Mouse (Mus musculus) limb, embryonic 14.5 days (tissue): Measurements from ENCODE around the gene Otop1. TPM values are rescaled to one million over a fixed set of nuclear protein-coding genes. Genes with fewer than 3 reads are reported as not detected.

Source experiments
- ATAC-seq: fragments of 200-750 bp; cut with Nextera tagmentation; 2 replicates; pipeline ENCODE4 v1.8.0; 2017; ENCODE audit warnings: low read depth, moderate number of reproducible peaks, moderate TSS enrichment; ENCODE audit not compliant: low FRiP score
- DNase-seq: peaks from one replicate; pipeline ENCODE4 v3.0.0-alpha.2; 2015; ENCODE audit warnings: low spot score
- H3K27ac ChIP-seq: fragments of 300-500 bp; sonication (generic); replicated peaks from 2 replicates; pipeline ENCODE4 v1.5.1; 2014; ENCODE audit warnings: low read depth, mild to moderate bottlenecking, low read length, moderate library complexity, mixed read lengths
- H3K27me3 ChIP-seq: fragments of 300-500 bp; sonication (generic); 2 replicates; pipeline ENCODE4 v1.6.1; 2014; ENCODE audit warnings: low read length, mixed read lengths; ENCODE audit not compliant: control insufficient read depth, insufficient read depth
- H3K36me3 ChIP-seq: fragments of 300-500 bp; sonication (generic); 2 replicates; pipeline ENCODE4 v1.6.1; 2014; ENCODE audit warnings: mild to moderate bottlenecking, low read length, moderate library complexity, mixed read lengths; ENCODE audit not compliant: control insufficient read depth, insufficient read depth
- H3K4me1 ChIP-seq: fragments of 300-500 bp; sonication (generic); 2 replicates; pipeline ENCODE4 v1.6.1; 2014; ENCODE audit warnings: antibody characterized with exemption, low read length, mixed read lengths; ENCODE audit not compliant: control insufficient read depth, insufficient read depth
- H3K4me2 ChIP-seq: fragments of 300-500 bp; sonication (generic); replicated peaks from 2 replicates; pipeline ENCODE4 v1.6.1; 2014; ENCODE audit warnings: low read depth, mild to moderate bottlenecking, low read length, moderate library complexity; ENCODE audit not compliant: severe bottlenecking
- H3K4me3 ChIP-seq: fragments of 300-500 bp; sonication (generic); replicated peaks from 2 replicates; pipeline ENCODE4 v1.5.1; 2014; ENCODE audit warnings: low read length
- H3K9ac ChIP-seq: fragments of 300-500 bp; sonication (generic); 2 replicates; pipeline ENCODE4 v1.6.1; 2014; ENCODE audit warnings: mild to moderate bottlenecking, low read depth, low read length, moderate library complexity; ENCODE audit not compliant: severe bottlenecking
- H3K9me3 ChIP-seq: fragments of 300-500 bp; sonication (generic); 2 replicates; pipeline ENCODE4 v1.6.1; 2016; ENCODE audit warnings: low read length; ENCODE audit not compliant: control insufficient read depth
- POLR2A ChIP-seq: fragments of 200-500 bp; IDR thresholded peaks from 2 replicates; pipeline ENCODE4 v1.8.0; 2012; ENCODE audit warnings: inconsistent platforms, mild to moderate bottlenecking, moderate library complexity, borderline replicate concordance; ENCODE audit not compliant: insufficient read depth, insufficient read length; ENCODE audit errors: extremely low read depth
- WGBS: fragments of 180-500 bp; shearing (Covaris S2); extraction: QIAGEN DNeasy Blood & Tissue Kit; methylation state at CpG from one replicate; pipeline ENCODE4 v1.1.7; 2014; 5-methylcytosine and 5-hydroxymethylcytosine counted together
- polyA plus RNA-seq, 2 experiments: library from polyadenylated mRNA; depleted of rRNA in 1 of 2; stranded (reverse) in 1 of 2; unstranded in 1 of 2; fragments of >200 nt; fragmentation: Nextera tagmentation in 1 of 2; extraction: Ambion mirVana in 1 of 2; gene quantifications; 2 replicates each; pipeline versions ENCODE4 v1.2.1 to v1.2.3; 2012 to 2014

Otop1 gene
- polyA plus RNA-seq, 2 experiments, result not detected

DNA sequence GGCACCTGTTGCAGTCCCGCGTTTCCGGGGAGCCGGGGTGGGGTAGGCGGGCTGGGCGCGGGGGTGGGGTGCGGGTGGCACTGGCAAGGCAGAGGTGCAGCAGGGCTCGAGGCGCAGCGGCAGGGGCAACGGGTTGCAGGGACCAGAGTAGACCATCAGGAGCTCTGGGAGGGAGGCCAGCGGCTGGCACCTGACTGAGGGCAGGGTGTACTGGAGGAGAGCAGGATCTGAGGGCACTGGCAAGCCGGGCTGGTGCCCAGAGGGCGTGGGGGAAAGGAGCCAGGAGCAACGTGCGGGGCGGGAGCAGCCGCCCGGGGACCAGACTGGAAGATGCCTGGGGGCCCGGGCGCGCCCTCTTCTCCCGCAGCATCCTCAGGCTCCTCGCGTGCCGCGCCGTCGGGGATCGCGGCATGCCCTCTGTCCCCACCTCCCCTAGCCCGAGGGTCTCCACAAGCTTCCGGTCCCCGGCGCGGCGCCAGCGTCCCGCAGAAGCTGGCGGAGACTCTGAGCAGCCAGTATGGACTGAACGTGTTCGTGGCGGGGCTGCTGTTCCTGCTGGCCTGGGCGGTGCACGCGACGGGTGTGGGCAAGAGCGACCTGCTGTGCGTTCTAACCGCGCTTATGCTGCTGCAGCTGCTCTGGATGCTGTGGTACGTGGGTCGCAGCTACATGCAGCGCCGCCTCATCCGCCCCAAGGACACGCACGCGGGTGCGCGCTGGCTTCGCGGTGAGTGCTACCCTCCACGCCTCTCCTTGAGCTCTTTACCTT, 1.5 kb downstream of the Otop1 start:
- ATAC-seq (no peak), DNase-seq (no peak)

DNA sequence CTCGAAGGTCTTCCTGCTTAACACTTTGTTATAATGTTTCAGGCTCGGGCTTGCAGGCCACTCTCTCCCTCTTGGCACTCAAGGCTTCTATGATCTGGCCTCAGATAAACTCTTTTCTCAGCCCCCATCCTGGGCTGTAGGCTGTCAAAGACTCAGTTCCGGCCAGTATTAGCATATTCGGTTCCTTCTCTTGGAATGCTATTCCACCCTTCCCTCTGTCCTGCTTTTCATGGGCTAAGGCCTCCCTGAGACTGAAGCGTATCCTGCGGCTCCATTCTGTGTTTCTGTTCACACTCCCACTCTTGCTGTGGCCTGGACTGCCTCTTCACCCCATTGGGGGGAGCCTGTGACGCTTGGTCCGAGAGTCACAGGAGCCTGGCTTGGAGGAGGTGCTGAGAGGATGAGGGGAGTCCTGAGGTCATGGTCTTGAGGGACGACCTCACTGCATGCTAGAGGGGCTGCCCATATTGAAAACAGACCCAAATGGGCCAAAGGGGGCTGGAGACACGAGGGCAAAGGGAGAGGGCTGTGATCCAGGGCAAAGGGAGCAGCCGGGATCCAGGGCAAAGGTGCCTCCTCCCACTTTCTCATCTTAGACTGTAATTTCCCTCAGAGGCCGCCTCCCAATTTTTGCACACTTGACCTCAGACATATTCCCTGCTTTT, 2.3 kb downstream of the Otop1 start:
- peaks cover 48% of the 10 kb centered on the region for H3K27me3 ChIP-seq
- H3K9me3 ChIP-seq, result no peaks in the 10 kb centered on the region
- H3K4me2 ChIP-seq, result peak overlapping the region; percentile 44; the same call in 1 of the 2 replicates
- WGBS, result 16% methylated on average over 12 of the region's 12 CpGs
- no peak for ATAC-seq
- TF ChIP-seq POLR2A, result no peak
- no peak overlapping the region for H3K27ac ChIP-seq
- H3K4me1 ChIP-seq, result peaks cover 11% of the 10 kb centered on the region; the same call in 1 of the 2 replicates
- DNase-seq, result no peak
- no peaks in the 10 kb centered on the region for H3K36me3 ChIP-seq
- 0 out of 2 replicates have a peak overlapping the region, but pooled peaks have one; percentile 28 for H3K9ac ChIP-seq
- H3K4me3 ChIP-seq, result peak overlapping the region; percentile 30; the same call in 1 of the 2 replicates

More for the DNA sequence above, 1.5 kb downstream of the Otop1 start:
- Histone ChIP-seq H3K27me3 (peaks cover 48% of the 10 kb centered on the region), H3K36me3 (no peaks in the 10 kb centered on the region), H3K4me3 (peak overlapping the region; percentile 30), H3K4me1 (peaks cover 11% of the 10 kb centered on the region; the same call in 1 of the 2 replicates), H3K9ac (peak overlapping the region; percentile 28; the same call in 1 of the 2 replicates), H3K9me3 (no peaks in the 10 kb centered on the region), H3K27ac (no peak overlapping the region), H3K4me2 (peak overlapping the region; percentile 44)
- TF ChIP-seq POLR2A, result no peak
- WGBS, result 3% methylated on average over 51 of the region's 65 CpGs

DNA sequence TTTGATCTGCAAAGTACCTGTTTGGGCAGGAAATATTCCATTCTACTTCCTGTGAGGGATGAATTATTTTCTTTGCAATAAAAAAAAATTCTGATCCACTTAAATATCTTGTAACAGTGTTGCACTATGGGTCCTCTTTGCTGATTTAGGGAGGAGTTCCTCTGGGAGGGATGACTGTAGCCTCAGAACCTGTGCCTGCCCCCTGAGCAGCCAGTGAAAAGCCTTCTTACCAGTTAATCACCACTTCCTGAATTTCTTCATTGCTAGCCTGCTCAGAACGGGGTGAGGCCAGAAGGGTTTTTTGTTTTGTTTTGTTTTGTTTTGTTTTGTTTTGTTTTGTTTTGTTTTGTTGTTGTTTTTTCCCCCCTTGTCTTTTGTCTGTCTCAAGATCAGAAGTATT, 4.3 kb downstream of the Otop1 start:
- Histone ChIP-seq H3K4me3 (no peak overlapping the region), H3K27me3 (peaks cover 43% of the 10 kb centered on the region), H3K9ac (no peak overlapping the region), H3K27ac (no peak overlapping the region), H3K4me1 (peaks cover 11% of the 10 kb centered on the region; the same call in 1 of the 2 replicates), H3K9me3 (no peaks in the 10 kb centered on the region), H3K36me3 (no peaks in the 10 kb centered on the region), H3K4me2 (no peak overlapping the region)
- 33% methylated on average over 1 of the region's 1 CpGs for WGBS
- TF ChIP-seq POLR2A, result no peak
- DNase-seq, result no peak
- ATAC-seq, result no peak

DNA sequence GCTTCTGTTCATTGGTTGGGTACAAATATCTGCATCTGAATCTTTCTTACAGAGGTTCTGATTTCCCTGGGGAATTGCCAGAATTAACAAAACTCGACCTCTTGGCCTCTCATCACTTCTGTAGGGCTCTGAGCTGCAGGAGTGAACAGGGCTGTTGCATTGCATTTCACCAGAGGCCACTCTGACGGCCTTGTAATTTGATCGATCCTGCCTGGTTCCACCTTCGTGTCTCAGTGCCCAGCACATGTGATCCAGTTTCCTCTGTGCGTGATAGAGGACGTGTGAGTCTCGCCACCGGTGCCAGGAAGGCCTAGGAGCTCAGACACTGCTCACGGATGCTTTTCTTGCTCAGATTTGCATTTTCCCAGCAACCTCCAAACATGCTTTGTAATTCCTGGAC, 10.0 kb downstream of the Otop1 start:
- DNase-seq (no peak), ATAC-seq (no peak)
- H3K36me3 ChIP-seq, result no peaks in the 10 kb centered on the region
- H3K9ac ChIP-seq, result no peak overlapping the region
- whole genome bisulfite sequencing, result 44% methylated on average over 9 of the region's 9 CpGs
- no peak for TF ChIP-seq POLR2A
- H3K9me3 ChIP-seq, result no peaks in the 10 kb centered on the region
- H3K27me3 ChIP-seq, result no peaks in the 10 kb centered on the region
- no peak overlapping the region for H3K4me2 ChIP-seq
- H3K4me1 ChIP-seq, result no peaks in the 10 kb centered on the region
- H3K4me3 ChIP-seq, result no peak overlapping the region
- H3K27ac ChIP-seq, result no peak overlapping the region

DNA sequence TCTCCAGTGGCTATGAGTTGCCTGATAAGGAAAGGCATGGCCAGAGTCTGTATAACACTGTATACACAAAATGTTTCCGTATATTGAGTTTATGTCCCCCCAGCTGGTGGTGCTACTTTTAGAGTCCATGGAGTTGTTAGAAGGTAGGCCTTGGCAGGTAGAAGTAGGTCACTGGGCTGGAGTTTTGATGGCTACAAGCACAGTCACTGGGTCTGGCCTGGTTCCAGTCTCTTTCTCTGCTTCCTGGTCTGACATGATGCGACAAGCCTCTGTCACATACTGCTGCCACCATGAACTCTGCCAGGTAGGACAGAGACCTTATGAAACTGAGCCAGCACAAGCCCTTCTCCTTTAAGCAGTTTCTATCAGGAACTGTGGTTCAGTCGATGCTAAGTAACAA, 12.7 kb downstream of the Otop1 start:
- Histone ChIP-seq H3K4me2 (no peak overlapping the region), H3K27me3 (no peaks in the 10 kb centered on the region), H3K9me3 (no peaks in the 10 kb centered on the region), H3K36me3 (no peaks in the 10 kb centered on the region), H3K27ac (no peak overlapping the region), H3K4me1 (no peaks in the 10 kb centered on the region), H3K4me3 (no peak overlapping the region), H3K9ac (no peak overlapping the region)
- ATAC-seq (no peak), DNase-seq (no peak)
- 89% methylated on average over 3 of the region's 3 CpGs for WGBS
- no peak for TF ChIP-seq POLR2A
